Mouse (Mus musculus): ENCODE results near the gene Zfp2.

The Zfp2 gene

GRCm38 (mm10) chr11:50850989-50851601, 64.9 kb downstream of the Zfp2 start:
- no peak for DNase-seq

DNA sequence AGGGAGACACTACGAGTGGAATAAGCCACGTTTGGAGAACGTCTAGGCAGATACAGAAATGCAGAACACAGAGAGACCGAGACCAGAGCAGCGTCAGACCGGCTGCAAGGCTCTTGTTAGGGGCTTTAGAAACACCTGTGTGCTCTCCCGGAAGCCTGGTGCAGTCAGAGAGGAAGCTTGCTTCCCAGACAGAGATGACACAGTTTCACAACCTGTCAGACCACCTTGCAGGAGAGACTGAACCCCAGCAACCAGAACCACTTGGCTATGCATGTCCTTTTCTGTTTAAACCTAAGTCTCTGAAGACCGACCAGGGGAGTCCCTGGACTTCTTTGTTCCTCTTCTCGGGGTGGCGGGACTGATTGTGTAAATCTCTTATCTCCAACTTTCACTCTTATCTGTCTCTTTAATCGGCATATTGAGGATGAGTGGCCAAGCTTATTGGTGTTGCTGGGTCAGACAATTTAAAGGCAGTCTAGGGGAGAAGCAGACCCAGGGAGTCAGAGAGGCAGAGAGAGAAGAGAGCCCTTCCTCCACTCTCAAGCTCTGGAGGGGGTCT, 65.7 kb downstream of the Zfp2 start, which contains the start of gene Grm6:
Grm6 (plus strand) TSS at position 509 of the 559 bp plus-strand sequence.
- no peak for DNase-seq

DNA sequence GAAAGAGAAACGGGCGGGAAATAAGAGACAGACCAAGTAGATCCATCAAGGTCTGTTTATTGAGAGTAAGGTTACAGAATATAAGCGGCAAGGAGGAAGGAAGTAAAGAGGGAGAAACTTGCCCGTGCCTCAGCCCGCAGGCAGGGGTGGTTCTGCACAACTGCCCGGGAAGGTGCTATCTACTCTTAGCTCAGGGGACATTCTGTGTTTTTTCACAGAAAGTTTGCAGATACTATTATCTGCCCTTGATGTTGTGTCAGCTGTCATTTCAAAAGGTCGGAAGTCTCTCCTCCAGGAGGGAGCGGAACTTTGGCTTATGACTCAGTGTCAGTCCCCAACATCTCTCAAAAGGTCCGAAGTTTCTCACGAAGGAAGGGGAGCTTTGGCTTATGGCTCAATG, 66.7 kb downstream of the Zfp2 start:
- DNase-seq: no peak

Measured in heart, adult 11 months (tissue).